Mouse (Mus musculus) hindbrain, embryonic 11.5 days (tissue): Measurements from ENCODE around the gene Chst4. TPM values are rescaled to one million over a fixed set of nuclear protein-coding genes. Genes with fewer than 3 reads are reported as not detected.

Experiments used
- ATAC-seq: fragments of 200-750 bp; cut with Nextera tagmentation; 2 replicates; pipeline ENCODE4 v1.8.0; 2017; ENCODE audit warnings: mild to moderate bottlenecking, moderate TSS enrichment, moderate library complexity; ENCODE audit not compliant: low FRiP score
- DNase-seq: peaks from one replicate; pipeline ENCODE4 v3.0.0-alpha.2; 2015; ENCODE audit warnings: low spot score
- H3K27ac ChIP-seq: fragments of 300-500 bp; sonication (generic); 2 replicates; pipeline ENCODE4 v1.5.1; 2014; ENCODE audit warnings: mild to moderate bottlenecking, low read depth, low read length
- H3K27me3 ChIP-seq: fragments of 300-500 bp; sonication (generic); 2 replicates; pipeline ENCODE4 v1.6.1; 2014; ENCODE audit warnings: mild to moderate bottlenecking, low read length, moderate library complexity, mixed read lengths; ENCODE audit not compliant: control insufficient read depth, insufficient read depth
- H3K36me3 ChIP-seq: fragments of 300-500 bp; sonication (generic); 2 replicates; pipeline ENCODE4 v1.6.1; 2014; ENCODE audit warnings: mild to moderate bottlenecking, low read length, moderate library complexity, mixed read lengths; ENCODE audit not compliant: control insufficient read depth, insufficient read depth
- H3K4me1 ChIP-seq: fragments of 300-500 bp; sonication (generic); replicated peaks from 2 replicates; pipeline ENCODE4 v1.6.1; 2014; ENCODE audit warnings: low read length, mixed read lengths; ENCODE audit not compliant: control insufficient read depth, insufficient read depth
- H3K4me2 ChIP-seq: fragments of 300-500 bp; sonication (generic); replicated peaks from 2 replicates; pipeline ENCODE4 v1.6.1; 2014; ENCODE audit warnings: mild to moderate bottlenecking, low read depth, low read length
- H3K4me3 ChIP-seq: fragments of 300-500 bp; sonication (generic); 2 replicates; pipeline ENCODE4 v1.5.1; 2014; ENCODE audit warnings: low read depth, low read length
- H3K9ac ChIP-seq: fragments of 300-500 bp; sonication (generic); 2 replicates; pipeline ENCODE4 v1.6.1; 2014; ENCODE audit warnings: low read depth, low read length
- H3K9me3 ChIP-seq: fragments of 300-500 bp; sonication (generic); 2 replicates; pipeline ENCODE4 v1.6.1; 2016; ENCODE audit warnings: low read length; ENCODE audit not compliant: control insufficient read depth
- WGBS: fragments of 180-500 bp; shearing (Covaris S2); extraction: QIAGEN DNeasy Blood & Tissue Kit; methylation state at CpG from one replicate; pipeline ENCODE4 v1.1.7; 2014; 5-methylcytosine and 5-hydroxymethylcytosine counted together
- polyA plus RNA-seq: library from polyadenylated mRNA; unstranded; fragments of >200 nt; fragmentation: Nextera tagmentation; extraction: Ambion mirVana; gene quantifications from 2 replicates; pipeline ENCODE4 v1.2.1, GENCODE M21; 2014

The Chst4 gene
- polyA plus RNA-seq, 1 experiment from 2014 or later, result not detected

GRCm38 (mm10) chr8:110022081-110022480 lies 17.5 kb downstream of the Chst4 start:
- no peaks in the 10 kb centered on the region for H3K4me1 ChIP-seq
- H3K27me3 ChIP-seq, result no peaks in the 10 kb centered on the region
- no peak overlapping the region for H3K4me3 ChIP-seq
- ATAC-seq, result no peak
- H3K36me3 ChIP-seq, result no peaks in the 10 kb centered on the region
- no peak for DNase-seq
- H3K4me2 ChIP-seq, result no peak overlapping the region
- no peak overlapping the region for H3K9ac ChIP-seq
- WGBS, result 74% methylated on average over 6 of the region's 6 CpGs
- H3K9me3 ChIP-seq, result no peaks in the 10 kb centered on the region
- no peak overlapping the region for H3K27ac ChIP-seq

DNA sequence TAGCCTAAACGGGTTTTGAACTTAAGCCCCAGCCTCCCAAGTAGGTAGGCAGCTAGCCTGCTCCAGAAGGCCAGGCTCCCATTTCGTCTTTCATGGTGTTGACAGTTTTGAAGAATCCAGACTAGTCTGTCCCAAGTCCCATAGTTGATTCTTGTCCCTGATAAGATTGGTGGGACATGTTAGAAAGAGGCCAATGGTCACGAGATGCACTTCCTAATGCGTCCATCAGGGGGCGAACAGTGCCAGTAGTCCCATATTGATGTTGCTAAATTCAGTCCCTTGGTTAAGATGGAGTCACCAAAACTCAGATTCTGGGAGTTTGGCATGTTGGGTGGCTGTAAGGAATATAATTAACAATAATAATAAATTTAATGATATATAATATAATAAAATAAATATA lies 28.7 kb downstream of the Chst4 start:
- no peak overlapping the region for H3K9ac ChIP-seq
- no peaks in the 10 kb centered on the region for H3K4me1 ChIP-seq
- ATAC-seq (no peak), DNase-seq (peak; percentile 73)
- no peak overlapping the region for H3K27ac ChIP-seq
- H3K27me3 ChIP-seq, result no peaks in the 10 kb centered on the region
- no peaks in the 10 kb centered on the region for H3K36me3 ChIP-seq
- no peaks in the 10 kb centered on the region for H3K9me3 ChIP-seq
- 37% methylated on average over 5 of the region's 5 CpGs for WGBS
- H3K4me2 ChIP-seq, result no peak overlapping the region
- H3K4me3 ChIP-seq, result no peak overlapping the region

- no peak for DNase-seq
- H3K4me3 ChIP-seq, result no peak overlapping the region
- no peaks in the 10 kb centered on the region for H3K9me3 ChIP-seq
- no peak overlapping the region for H3K9ac ChIP-seq
- no peaks in the 10 kb centered on the region for H3K4me1 ChIP-seq
- no peak for ATAC-seq
- H3K4me2 ChIP-seq, result no peak overlapping the region
- H3K36me3 ChIP-seq, result no peaks in the 10 kb centered on the region
- no peaks in the 10 kb centered on the region for H3K27me3 ChIP-seq
- WGBS, result 73% methylated on average over 8 of the region's 8 CpGs
- no peak overlapping the region for H3K27ac ChIP-seq
These were observed 30.5 kb downstream of the Chst4 start for GRCm38 (mm10) chr8:110008995-110009446.

- ATAC-seq (no peak), DNase-seq (no peak)
- H3K4me2 ChIP-seq, result no peak overlapping the region
- no peaks in the 10 kb centered on the region for H3K36me3 ChIP-seq
- H3K27ac ChIP-seq, result no peak overlapping the region
- WGBS, result 92% methylated on average over 26 of the region's 26 CpGs
- no peaks in the 10 kb centered on the region for H3K27me3 ChIP-seq
- H3K9me3 ChIP-seq, result no peaks in the 10 kb centered on the region
- no peak overlapping the region for H3K9ac ChIP-seq
- no peak overlapping the region for H3K4me3 ChIP-seq
- H3K4me1 ChIP-seq, result no peaks in the 10 kb centered on the region
These were observed 31.1 kb downstream of the Chst4 start for GRCm38 (mm10) chr8:110008228-110008994.

- no peak for ATAC-seq
These were observed 33.1 kb downstream of the Chst4 start for GRCm38 (mm10) chr8:110006312-110007023.

GRCm38 (mm10) chr8:110004300-110004699 lies 35.2 kb downstream of the Chst4 start:
- H3K27me3 ChIP-seq, result no peaks in the 10 kb centered on the region
- H3K36me3 ChIP-seq, result no peaks in the 10 kb centered on the region
- 83% methylated on average over 5 of the region's 5 CpGs for WGBS
- no peak for DNase-seq
- no peak overlapping the region for H3K27ac ChIP-seq
- no peaks in the 10 kb centered on the region for H3K9me3 ChIP-seq
- ATAC-seq, result no peak
- H3K4me1 ChIP-seq, result no peaks in the 10 kb centered on the region
- H3K9ac ChIP-seq, result no peak overlapping the region
- H3K4me2 ChIP-seq, result no peak overlapping the region
- H3K4me3 ChIP-seq, result no peak overlapping the region

More at GRCm38 (mm10) chr8:110006312-110007023, 33.1 kb downstream of the Chst4 start:
- H3K9ac ChIP-seq, result no peak overlapping the region
- H3K27ac ChIP-seq, result no peak overlapping the region
- H3K4me1 ChIP-seq, result no peaks in the 10 kb centered on the region
- H3K4me3 ChIP-seq, result no peak overlapping the region
- no peaks in the 10 kb centered on the region for H3K27me3 ChIP-seq
- WGBS, result 63% methylated on average over 17 of the region's 17 CpGs
- no peak overlapping the region for H3K4me2 ChIP-seq
- H3K36me3 ChIP-seq, result no peaks in the 10 kb centered on the region
- H3K9me3 ChIP-seq, result no peaks in the 10 kb centered on the region
- DNase-seq, result peak; percentile 19

- no peaks in the 10 kb centered on the region for H3K4me1 ChIP-seq
- ATAC-seq (no peak), DNase-seq (peak; percentile 44)
- H3K27ac ChIP-seq, result no peak overlapping the region
- no peak overlapping the region for H3K4me2 ChIP-seq
- H3K27me3 ChIP-seq, result no peaks in the 10 kb centered on the region
- no peak overlapping the region for H3K9ac ChIP-seq
- no peaks in the 10 kb centered on the region for H3K9me3 ChIP-seq
- WGBS, result 36% methylated on average over 9 of the region's 9 CpGs
- no peak overlapping the region for H3K4me3 ChIP-seq
- no peaks in the 10 kb centered on the region for H3K36me3 ChIP-seq
These were observed 36.6 kb downstream of the Chst4 start for GRCm38 (mm10) chr8:110002953-110003352.

DNA sequence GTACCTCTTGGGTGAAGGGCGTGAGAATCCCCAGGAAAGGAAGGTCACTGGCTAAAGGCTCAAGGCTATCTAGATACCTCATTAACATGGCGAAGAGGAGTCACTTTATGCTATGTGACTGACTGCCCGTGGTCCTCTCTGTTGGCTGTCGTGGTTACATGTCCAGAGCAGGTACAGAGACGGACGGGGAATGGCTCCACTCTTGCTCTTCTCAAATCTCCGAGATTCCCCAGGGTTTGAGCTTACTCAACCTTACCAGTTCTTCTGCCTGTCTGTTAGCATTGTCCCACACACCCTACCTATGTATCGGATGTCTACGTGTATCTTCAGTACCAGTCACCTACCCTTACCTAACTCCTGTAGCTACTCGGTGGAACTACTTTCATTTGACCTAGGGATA lies 39.6 kb downstream of the Chst4 start:
- Histone ChIP-seq H3K4me1 (no peaks in the 10 kb centered on the region), H3K27ac (no peak overlapping the region), H3K9me3 (no peaks in the 10 kb centered on the region), H3K4me3 (no peak overlapping the region), H3K27me3 (no peaks in the 10 kb centered on the region), H3K4me2 (no peak overlapping the region), H3K36me3 (no peaks in the 10 kb centered on the region), H3K9ac (no peak overlapping the region)
- WGBS, result 84% methylated on average over 10 of the region's 10 CpGs
- ATAC-seq (no peak), DNase-seq (no peak)

DNA sequence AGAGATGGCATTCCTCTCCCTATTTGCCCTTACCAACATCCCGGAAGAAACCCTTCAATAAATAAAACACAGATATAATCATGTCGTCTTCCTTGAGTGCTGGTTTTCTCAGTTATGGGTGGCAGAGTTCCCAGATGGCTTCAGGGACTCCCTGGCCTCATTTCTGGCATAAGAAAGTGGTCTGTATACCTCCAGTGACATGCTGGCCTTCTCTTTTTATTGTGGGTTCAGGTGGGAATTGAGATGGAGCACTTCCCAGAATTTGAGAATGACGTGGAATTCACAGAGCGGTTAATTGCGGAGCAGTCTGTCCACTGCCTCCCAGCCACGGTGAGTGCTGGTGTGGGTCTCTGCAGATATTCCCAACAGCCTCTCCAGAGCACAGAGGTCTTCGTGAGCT lies 41.5 kb downstream of the Chst4 start:
- H3K27ac ChIP-seq, result no peak overlapping the region
- 81% methylated on average over 7 of the region's 7 CpGs for WGBS
- no peaks in the 10 kb centered on the region for H3K36me3 ChIP-seq
- H3K4me1 ChIP-seq, result no peaks in the 10 kb centered on the region
- no peaks in the 10 kb centered on the region for H3K9me3 ChIP-seq
- no peak for ATAC-seq
- no peaks in the 10 kb centered on the region for H3K27me3 ChIP-seq
- no peak overlapping the region for H3K4me2 ChIP-seq
- DNase-seq, result no peak
- no peak overlapping the region for H3K4me3 ChIP-seq
- no peak overlapping the region for H3K9ac ChIP-seq
